Mouse (Mus musculus): ENCODE data around the gene Lgi4. TPM values are rescaled to one million over a fixed set of nuclear protein-coding genes. Genes with fewer than 3 reads are reported as not detected.

Gene Lgi4
- polyA plus RNA-seq, 1 experiment from 2014 or later = 0.22 TPM

DNA sequence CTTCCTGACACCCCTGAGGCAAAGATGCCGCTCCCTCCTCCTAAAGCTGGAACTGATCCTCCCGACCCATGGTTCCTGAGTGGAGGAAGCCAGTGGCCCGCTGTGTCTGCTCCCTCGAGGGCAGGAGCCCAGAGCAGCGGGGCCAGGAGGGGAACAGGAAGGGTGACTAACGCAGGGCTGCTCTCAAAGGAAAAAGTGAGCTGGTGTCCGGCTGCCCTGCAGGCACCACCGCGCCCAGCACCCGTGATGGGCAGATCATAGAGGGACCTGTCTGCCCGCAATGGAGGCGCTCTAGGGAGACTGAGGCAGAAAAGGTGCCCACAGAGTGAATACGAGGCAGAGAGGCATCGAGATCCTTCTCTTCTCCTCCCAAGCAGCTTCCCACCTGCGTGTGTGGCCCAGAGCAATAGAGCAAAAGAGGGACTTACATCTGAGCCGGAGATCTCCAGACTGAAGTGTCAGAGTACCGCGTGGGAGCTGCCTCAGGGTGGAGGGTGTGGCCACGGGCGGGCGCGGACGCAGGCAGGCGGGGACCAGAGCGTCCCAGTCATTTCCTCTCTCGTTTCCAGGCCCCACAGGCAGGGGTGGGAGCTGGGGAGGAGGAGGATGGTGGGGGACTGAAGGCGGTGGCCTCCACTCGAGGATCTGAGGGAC lies 17.4 kb upstream of the Lgi4 start:
- peaks cover 10% of the 10 kb centered on the region; the same call in 1 of the 2 replicates for H3K36me3 ChIP-seq (ENCODE audit: inconsistent target)
- H3K27ac ChIP-seq = peak overlapping the region; percentile 90
- under 1% methylated on average over 28 of the region's 28 CpGs for WGBS (ENCODE audit: missing documents)
- peak overlapping the region; percentile 83 for H3K4me3 ChIP-seq (ENCODE audit: inconsistent target)
- peaks cover 48% of the 10 kb centered on the region for H3K79me2 ChIP-seq (ENCODE audit: inconsistent target)

DNA sequence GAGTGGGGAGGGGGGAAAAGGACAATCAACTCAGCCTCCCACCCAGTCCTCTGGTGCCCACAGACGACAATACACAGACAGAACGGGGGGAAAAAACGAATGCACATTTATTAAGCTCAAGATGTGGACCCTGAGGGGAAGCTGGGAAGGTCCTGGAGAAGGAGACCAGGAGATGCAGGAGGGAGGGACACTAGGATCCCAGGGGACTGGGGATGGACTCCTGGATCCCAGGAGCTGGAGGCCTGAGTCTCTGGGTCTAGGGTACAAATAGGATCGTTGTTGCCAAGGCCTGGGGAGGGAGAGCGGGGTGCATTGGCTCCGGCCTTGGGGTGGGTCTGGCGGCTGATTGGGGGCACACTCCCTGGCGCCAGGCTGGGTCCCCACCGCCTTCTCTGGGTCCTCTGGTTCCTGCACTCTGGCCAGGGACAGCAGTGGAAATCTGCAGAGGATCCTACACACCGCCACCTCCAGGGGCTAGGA lies 16.7 kb upstream of the Lgi4 start, which contains the start of gene Fxyd5:
Gene Fxyd5, minus strand, starts transcription at position 51 of the 480 bp plus-strand sequence.
- Histone ChIP-seq H3K27ac (peak within 1 kb of the TSS; percentile 90), H3K4me3 (ENCODE audit: inconsistent target) (peak within 1 kb of the TSS; percentile 83), H3K36me3 (ENCODE audit: inconsistent target) (peaks cover 10% of the 10 kb centered on the region; the same call in 1 of the 2 replicates), H3K79me2 (ENCODE audit: inconsistent target) (peaks cover 47% of the 10 kb centered on the region)
- WGBS (ENCODE audit: missing documents) = 57% methylated on average over 10 of the region's 10 CpGs

DNA sequence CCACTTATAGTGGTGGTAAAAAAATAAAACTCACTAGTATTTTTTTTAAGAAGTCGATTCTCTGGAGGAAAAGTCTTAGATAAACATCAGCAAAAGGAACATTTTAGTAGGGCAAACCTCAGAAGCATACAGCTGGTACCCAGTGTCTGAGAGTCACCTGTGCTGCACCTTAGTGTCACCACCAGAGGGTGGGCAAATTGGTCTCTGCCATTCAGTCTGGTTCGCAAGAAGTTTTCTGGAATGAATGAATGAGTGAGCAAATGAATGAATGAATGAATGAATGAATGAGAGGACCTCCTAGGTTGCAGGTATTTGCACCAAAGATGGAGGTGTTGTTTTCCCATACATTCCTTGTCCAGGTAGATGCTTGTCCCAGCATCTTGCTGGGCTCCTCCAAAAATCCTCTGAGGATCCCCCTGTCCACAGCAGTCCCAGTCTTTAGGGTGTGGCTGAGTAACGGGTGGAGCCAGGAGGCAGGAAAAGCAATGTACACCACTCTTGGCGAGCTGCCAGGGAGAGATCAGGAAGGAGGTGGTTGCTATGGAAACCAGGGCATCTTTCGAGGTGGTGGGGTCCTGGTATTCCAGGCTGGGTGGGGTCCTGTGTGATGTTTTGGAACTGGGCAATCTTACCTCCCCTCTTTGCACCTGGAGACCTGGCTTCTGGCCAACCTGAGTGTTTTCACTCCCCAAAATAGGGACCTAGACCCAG lies 9.9 kb upstream of the Lgi4 start:
- Histone ChIP-seq H3K79me2 (ENCODE audit: inconsistent target) (no peaks in the 10 kb centered on the region), H3K27ac (no peak overlapping the region), H3K36me3 (ENCODE audit: inconsistent target) (no peaks in the 10 kb centered on the region), H3K4me3 (ENCODE audit: inconsistent target) (no peak overlapping the region)
- WGBS (ENCODE audit: missing documents) = 23% methylated on average over 5 of the region's 5 CpGs

DNA sequence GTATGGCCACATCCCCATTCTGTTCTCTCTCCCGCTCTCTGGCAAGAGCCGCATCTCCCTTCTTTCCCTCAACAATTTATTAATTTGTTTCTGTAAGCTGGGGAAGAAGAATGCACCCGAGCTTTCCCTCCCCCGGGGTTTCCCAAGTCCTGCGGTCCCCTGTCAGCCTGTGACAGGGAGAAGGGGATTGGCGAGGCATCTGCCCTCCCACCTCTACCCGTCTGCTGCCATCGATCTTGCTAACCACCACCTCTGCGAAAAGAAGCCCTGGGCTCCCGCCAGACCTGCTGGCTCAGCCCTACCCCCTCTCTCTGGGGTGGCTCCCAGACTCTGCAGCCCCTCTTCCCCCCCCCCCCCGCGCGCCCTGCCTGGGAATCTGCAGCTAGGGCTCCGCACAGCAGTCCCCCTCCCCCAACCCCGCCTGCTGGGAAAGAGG lies 9.3 kb upstream of the Lgi4 start:
- 4% methylated on average over 11 of the region's 15 CpGs for WGBS (ENCODE audit: missing documents)
- Histone ChIP-seq H3K79me2 (ENCODE audit: inconsistent target) (no peaks in the 10 kb centered on the region), H3K36me3 (ENCODE audit: inconsistent target) (no peaks in the 10 kb centered on the region), H3K4me3 (ENCODE audit: inconsistent target) (no peak overlapping the region), H3K27ac (no peak overlapping the region)

DNA sequence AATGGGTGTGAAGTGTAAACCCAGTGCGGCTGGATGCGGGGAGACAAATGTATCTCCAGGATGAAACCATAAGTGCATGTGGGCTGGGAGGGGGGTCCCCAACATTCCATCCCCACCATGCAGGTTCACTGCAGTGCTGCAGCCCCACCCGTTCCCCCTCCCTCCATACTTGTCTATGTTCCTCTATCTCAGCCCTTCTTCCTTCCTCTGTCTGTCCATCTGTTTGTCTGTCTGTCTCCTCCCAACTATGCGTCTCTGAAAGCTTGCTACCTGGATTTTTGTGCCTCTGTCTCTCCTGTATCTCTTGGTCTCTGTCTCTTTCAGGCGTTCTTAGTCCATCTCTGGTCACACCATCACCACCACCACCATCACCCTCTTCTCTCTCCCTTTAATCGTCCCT lies 8.7 kb upstream of the Lgi4 start:
- Histone ChIP-seq H3K79me2 (ENCODE audit: inconsistent target) (no peaks in the 10 kb centered on the region), H3K27ac (no peak overlapping the region)
- WGBS (ENCODE audit: missing documents) = 12% methylated on average over 6 of the region's 6 CpGs

DNA sequence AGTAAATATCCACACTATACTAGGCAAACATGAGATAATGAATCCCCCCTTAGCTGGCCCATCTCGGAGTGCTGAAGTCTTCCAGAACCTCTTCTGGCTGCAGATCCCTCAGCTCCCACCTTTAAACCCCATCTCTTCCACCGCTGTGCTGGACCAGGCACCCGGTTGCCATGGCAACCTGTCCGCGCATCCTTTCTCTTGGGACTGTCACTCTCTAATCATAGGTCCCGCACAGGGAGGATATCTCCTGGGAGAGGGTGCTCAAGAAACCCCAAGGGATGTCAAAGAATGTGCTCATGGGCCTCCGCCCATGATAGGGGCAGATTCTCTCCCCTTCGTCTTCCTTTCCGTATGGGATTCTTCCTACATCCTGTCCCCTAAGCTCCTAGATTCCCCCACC lies 8.2 kb upstream of the Lgi4 start:
- H3K79me2 ChIP-seq (ENCODE audit: inconsistent target) = no peaks in the 10 kb centered on the region
- no peak overlapping the region for H3K27ac ChIP-seq
- 14% methylated on average over 7 of the region's 9 CpGs for WGBS (ENCODE audit: missing documents)
- H3K36me3 ChIP-seq (ENCODE audit: inconsistent target) = no peaks in the 10 kb centered on the region
- H3K4me3 ChIP-seq (ENCODE audit: inconsistent target) = no peak overlapping the region

More for the DNA sequence above, 8.7 kb upstream of the Lgi4 start:
- no peak overlapping the region for H3K4me3 ChIP-seq (ENCODE audit: inconsistent target)
- H3K36me3 ChIP-seq (ENCODE audit: inconsistent target) = no peaks in the 10 kb centered on the region

DNA sequence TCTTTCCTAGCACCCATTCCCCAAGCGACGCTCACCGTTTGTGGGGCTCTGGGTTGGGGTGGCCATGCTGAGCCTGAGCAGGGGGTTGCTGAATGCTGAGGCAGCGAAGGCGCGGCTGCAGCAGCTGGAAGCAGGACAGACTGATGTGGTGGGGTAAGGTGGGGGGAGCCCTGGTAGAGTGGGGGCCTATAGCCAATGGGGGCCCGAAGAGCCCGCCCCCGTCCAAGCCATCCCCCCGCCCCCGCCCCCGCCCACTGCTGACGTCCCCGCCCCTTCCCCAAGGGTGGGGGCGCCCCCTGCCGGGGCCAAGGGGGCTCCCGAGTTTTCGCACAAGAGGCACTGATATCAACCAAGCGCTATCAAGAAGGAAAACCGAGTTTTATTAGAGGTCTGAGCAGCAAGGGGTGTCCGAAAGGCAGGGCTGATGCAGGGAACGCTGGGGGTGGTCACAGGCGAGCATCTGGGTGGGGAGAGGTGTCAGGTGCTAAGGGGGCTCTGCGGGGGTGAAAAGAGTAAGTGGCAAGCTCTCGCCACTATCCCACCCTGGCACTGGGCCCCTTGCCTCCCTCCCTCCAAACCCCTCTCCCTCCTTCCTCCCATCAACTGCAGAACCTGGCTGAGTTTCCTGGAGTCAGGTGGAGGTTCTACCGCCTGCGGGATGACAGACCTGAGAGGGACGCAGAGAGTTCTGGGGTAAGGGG lies 7.7 kb upstream of the Lgi4 start, which contains the start of gene Fxyd7:
Gene Fxyd7, minus strand, starts transcription at position 147 of the 701 bp plus-strand sequence.
- 5% methylated on average over 26 of the region's 28 CpGs for WGBS (ENCODE audit: missing documents)
- H3K27ac ChIP-seq = no peak within 1 kb of the TSS
- H3K79me2 ChIP-seq (ENCODE audit: inconsistent target) = no peaks in the 10 kb centered on the region
- H3K4me3 ChIP-seq (ENCODE audit: inconsistent target) = no peak within 1 kb of the TSS
- no peaks in the 10 kb centered on the region for H3K36me3 ChIP-seq (ENCODE audit: inconsistent target)

DNA sequence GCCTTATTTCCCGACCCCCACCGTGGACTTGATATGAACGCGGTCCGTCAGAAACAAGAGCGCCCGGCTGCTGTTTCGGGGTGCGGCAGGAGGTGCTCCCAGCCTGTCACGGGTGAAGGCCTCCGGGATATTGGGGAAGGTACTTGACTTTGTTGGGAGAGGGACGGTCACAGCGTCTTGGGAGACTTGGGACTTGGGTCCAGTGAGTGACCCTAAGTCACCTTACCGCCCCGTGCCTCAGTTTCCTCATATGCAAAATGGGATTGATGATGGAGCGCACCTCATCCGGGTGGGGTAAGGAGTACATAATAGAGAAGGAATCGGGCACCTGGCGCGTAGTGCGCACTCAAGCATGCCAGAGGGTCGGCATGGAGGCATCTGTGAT lies 6.9 kb upstream of the Lgi4 start:
- Histone ChIP-seq H3K36me3 (ENCODE audit: inconsistent target) (no peaks in the 10 kb centered on the region), H3K79me2 (ENCODE audit: inconsistent target) (no peaks in the 10 kb centered on the region), H3K27ac (no peak overlapping the region), H3K4me3 (ENCODE audit: inconsistent target) (no peak overlapping the region)
- WGBS (ENCODE audit: missing documents) = 9% methylated on average over 22 of the region's 22 CpGs

DNA sequence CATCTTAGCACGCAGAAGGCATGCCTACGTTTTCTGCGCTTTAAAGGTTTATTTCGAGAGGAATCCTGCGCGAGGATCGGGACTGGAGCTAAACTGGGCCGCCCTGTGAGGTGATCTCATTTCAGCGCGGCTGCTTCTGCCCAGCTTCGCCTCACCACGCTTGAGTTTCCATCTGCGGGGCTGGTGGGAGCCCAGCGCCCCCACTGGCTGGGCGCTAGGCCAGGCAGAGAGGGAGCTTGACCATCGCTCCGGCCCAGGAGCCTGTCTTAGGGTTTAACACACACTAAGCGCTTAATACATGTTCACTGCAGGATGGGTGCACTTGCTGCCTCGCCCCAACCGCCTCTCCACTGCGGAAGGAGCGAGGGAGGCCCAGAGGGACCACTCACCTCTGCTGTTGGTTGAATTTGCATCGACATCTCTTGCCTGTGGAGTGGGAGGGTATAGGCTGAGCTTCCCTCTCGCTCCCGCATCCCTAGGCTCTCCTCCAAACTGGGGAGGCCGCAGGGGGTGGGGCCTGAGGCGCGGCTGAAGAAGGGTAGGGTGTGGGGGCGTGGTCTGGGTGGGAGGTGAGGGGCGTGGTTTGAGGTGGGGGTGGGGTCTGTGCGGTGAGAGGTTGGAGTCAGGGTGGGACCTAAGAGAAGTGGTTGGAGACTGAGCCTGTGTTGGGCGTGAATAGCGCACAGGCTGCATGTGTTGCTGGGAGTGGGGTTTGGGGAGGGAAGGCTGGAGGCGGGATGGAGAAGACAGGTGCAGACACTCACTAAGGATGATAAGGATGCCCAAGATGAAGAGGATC lies 6.3 kb upstream of the Lgi4 start:
- H3K36me3 ChIP-seq (ENCODE audit: inconsistent target) = no peaks in the 10 kb centered on the region
- H3K4me3 ChIP-seq (ENCODE audit: inconsistent target) = no peak overlapping the region
- WGBS (ENCODE audit: missing documents) = 17% methylated on average over 34 of the region's 34 CpGs
- no peaks in the 10 kb centered on the region for H3K79me2 ChIP-seq (ENCODE audit: inconsistent target)
- H3K27ac ChIP-seq = no peak overlapping the region

DNA sequence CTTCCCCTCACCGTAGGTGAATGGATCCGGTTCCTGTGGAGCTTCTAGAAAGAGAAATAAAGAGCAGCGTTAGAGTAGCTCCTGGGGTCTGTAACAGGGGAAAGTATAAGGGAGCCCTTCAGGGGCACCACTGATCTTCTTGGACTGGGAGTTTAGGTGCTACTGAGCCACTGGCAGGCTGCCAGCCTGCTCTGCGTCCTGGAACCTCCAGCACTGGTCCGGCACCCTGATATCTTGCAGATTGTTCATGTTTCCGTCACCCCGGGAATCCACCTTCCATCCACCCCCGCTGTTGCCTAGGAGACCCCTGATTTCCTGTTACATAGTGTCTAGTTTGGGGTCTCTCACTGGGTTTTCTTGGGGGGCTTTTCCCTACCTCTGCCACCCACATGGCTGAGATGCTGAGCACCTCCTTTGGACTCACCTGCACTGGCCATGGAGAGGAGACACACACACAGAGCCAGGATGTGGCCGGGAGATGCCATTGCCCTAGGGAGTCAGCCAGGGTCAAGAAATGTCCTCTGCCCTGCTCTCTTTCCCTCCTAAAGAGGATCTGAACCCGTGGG lies 5.2 kb upstream of the Lgi4 start:
- no peaks in the 10 kb centered on the region for H3K79me2 ChIP-seq (ENCODE audit: inconsistent target)
- H3K27ac ChIP-seq = no peak overlapping the region
- H3K4me3 ChIP-seq (ENCODE audit: inconsistent target) = no peak overlapping the region
- no peaks in the 10 kb centered on the region for H3K36me3 ChIP-seq (ENCODE audit: inconsistent target)
- 82% methylated on average over 10 of the region's 10 CpGs for WGBS (ENCODE audit: missing documents)

DNA sequence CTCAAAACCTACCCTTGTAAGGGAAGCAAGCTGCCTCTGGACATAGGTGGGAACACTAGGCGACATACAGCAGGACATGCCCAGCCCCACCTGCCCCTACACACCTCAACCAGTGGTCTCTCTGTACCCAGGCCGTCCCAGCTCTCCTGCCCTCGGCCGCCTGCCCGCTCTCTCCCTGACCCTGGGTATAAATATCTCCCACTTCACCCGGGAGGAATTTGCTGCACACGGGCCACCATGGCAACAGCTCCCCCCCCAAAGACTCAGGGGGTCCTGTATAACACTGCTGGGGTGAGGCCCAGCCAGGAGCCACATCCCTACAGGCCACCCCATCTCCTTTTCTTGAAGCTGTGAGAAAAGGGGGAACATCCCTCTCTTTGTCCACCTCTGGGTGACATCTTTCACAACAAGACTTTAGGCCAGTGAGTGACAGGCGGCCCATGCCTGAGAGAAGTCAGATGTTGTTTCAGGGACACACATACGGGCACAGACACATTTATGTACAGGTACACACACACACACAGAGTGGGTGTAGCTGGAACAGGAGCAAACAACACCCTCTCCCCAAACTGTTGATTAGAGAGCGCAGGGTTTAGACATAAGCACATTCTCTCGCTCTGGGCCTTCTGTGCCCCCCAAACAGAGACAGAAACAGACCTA lies 4.4 kb upstream of the Lgi4 start:
- WGBS (ENCODE audit: missing documents) = 89% methylated on average over 11 of the region's 11 CpGs
- Histone ChIP-seq H3K36me3 (ENCODE audit: inconsistent target) (no peaks in the 10 kb centered on the region), H3K79me2 (ENCODE audit: inconsistent target) (no peaks in the 10 kb centered on the region), H3K27ac (no peak overlapping the region), H3K4me3 (ENCODE audit: inconsistent target) (no peak overlapping the region)

DNA sequence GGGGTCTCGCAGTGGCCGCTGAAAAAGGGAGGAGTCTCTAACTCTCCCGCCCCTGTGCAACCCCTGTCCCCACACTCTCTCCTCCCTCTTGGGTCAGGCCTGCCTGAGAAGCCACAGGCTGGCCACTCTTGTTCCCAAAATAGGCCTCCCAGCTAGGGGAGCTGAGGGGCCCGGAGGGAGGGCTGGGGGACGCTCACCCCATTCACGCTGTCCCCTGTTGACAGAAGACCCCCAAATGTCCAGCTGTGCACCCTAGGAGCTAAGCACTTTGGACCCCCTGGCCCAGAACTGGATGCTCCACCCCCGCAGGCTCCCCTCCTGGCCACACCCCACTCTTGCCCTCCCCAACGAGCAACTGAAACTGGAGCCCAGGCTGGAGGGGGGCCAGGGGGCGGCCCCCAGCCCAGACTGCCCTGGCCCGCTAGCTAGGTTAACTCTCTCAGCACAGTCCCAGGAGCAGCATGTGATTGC lies 3.8 kb upstream of the Lgi4 start:
- no peak overlapping the region for H3K27ac ChIP-seq
- H3K4me3 ChIP-seq (ENCODE audit: inconsistent target) = no peak overlapping the region
- H3K79me2 ChIP-seq (ENCODE audit: inconsistent target) = no peaks in the 10 kb centered on the region
- WGBS (ENCODE audit: missing documents) = 47% methylated on average over 6 of the region's 10 CpGs
- no peaks in the 10 kb centered on the region for H3K36me3 ChIP-seq (ENCODE audit: inconsistent target)

DNA sequence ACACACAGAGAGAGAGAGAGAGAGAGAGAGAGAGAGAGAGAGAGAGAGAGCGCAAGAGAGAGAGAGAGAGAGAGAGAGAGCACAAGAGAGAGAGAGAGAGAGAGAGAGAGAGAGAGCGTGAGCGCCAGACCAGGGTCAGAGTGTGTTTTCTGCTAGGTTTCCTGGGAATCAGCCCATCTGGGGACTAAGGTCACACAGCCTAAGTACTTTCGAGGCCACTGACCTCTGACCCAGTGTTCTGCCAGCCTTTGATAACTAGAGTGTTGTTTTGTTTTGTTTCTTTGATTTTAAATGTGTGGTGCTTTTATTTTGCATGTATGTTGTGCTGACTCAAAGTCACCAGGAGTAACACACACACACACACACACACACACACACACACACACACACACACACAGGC lies 3.3 kb upstream of the Lgi4 start:
- WGBS (ENCODE audit: missing documents) = no CpG with 5 or more reads among the region's 4 CpGs
- H3K4me3 ChIP-seq (ENCODE audit: inconsistent target) = no peak overlapping the region
- H3K36me3 ChIP-seq (ENCODE audit: inconsistent target) = no peaks in the 10 kb centered on the region
- H3K27ac ChIP-seq = no peak overlapping the region
- H3K79me2 ChIP-seq (ENCODE audit: inconsistent target) = no peaks in the 10 kb centered on the region
